Mouse (Mus musculus): Measurements from ENCODE around the gene Arid2. TPM values are rescaled to one million over a fixed set of nuclear protein-coding genes. Genes with fewer than 3 reads are reported as not detected.
A peak's percentile ranks its signal among the peaks of the same experiment; 100 is the strongest.

Gene Arid2
- total RNA-seq, 2 experiments from 2014 or later, result 28.5 to 39.0 TPM

DNA sequence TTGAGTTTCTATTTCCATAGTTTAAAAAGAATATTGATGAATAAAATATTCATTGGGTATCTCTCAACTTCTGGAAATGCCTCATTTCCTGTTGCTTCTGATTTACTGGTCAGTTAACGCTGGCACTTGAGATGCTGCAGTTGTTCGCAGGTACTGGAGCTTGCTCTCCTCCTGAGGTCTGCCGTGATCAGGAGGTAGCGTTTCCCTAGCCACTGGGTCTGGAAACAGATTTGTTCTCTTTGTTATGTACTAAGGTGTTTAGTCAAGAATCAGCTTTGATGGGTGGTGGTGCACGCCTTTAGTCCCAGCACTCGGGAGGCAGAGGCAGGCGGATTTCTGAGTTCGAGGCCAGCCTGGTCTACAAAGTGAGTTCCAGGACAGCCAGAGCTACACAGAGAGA lies 54.8 kb downstream of the Arid2 start:
- ATAC-seq (ENCODE audit: poor library complexity, severe bottlenecking), result no peak

- no peak for ATAC-seq (ENCODE audit: poor library complexity, severe bottlenecking)
Observed at GRCm38 (mm10) chr15:96342871-96343270, 55.6 kb downstream of the Arid2 start.

- ATAC-seq (ENCODE audit: poor library complexity, severe bottlenecking), result 0 out of 2 replicates have a peak, but pooled peaks have one; percentile 40
Observed at GRCm38 (mm10) chr15:96344591-96345285, 57.4 kb downstream of the Arid2 start.

- no peak for ATAC-seq (ENCODE audit: poor library complexity, severe bottlenecking)
Observed at GRCm38 (mm10) chr15:96345312-96345849, 58.1 kb downstream of the Arid2 start.

- ATAC-seq (ENCODE audit: poor library complexity, severe bottlenecking), result no peak
Observed at GRCm38 (mm10) chr15:96351432-96351831, 64.1 kb downstream of the Arid2 start.

- ATAC-seq (ENCODE audit: poor library complexity, severe bottlenecking), result no peak
Observed at GRCm38 (mm10) chr15:96358871-96359270, 71.6 kb downstream of the Arid2 start.

- ATAC-seq (ENCODE audit: poor library complexity, severe bottlenecking), result no peak
Observed at GRCm38 (mm10) chr15:96360614-96361013, 73.3 kb downstream of the Arid2 start.

- ATAC-seq (ENCODE audit: poor library complexity, severe bottlenecking), result no peak
Observed at GRCm38 (mm10) chr15:96365351-96365750, 78.0 kb downstream of the Arid2 start.

GRCm38 (mm10) chr15:96366176-96366963 lies 79.1 kb downstream of the Arid2 start:
- no peak for ATAC-seq (ENCODE audit: poor library complexity, severe bottlenecking)

GRCm38 (mm10) chr15:96371311-96371710 lies 84.0 kb downstream of the Arid2 start:
- no peak for ATAC-seq (ENCODE audit: poor library complexity, severe bottlenecking)

DNA sequence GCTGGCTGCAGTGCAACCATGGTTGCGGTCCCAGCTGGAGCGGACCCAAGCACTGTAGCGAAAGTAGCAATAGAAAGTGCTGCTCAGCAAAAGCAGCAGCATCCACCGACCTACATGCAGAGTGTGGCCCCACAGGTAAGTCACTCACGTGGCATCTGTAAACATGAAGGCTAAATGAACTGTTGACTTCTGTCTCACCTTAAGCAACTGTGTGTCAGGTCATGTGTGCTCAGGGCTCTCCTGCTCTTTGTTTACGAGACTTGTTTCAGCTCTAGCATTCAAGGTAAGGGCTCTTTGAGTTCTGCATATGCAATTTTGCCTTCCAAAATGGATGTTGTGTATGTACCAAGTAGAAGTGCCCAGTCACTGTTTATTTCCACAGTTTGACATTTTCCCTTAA lies 85.3 kb downstream of the Arid2 start:
- no peak for ATAC-seq (ENCODE audit: poor library complexity, severe bottlenecking)

DNA sequence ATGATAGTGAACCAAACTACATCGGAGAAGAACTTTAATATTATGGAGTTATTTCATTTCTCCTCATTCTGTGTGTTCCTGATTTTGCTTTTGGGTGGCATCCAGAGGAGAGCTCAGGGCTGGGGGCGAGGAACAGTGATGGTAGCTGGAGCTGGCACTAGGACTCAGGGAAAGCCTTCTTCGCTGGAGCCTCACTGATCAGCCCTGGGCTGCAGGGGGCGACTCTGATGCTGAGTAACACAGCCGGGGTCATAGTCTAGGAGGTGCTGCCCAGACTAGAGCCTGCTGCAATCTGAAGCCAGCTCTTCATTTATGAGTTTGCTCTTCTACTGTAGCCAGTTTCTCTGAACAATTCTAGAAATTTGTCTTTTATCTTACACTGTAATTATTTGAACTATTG lies 85.8 kb downstream of the Arid2 start:
- ATAC-seq (ENCODE audit: poor library complexity, severe bottlenecking), result no peak

DNA sequence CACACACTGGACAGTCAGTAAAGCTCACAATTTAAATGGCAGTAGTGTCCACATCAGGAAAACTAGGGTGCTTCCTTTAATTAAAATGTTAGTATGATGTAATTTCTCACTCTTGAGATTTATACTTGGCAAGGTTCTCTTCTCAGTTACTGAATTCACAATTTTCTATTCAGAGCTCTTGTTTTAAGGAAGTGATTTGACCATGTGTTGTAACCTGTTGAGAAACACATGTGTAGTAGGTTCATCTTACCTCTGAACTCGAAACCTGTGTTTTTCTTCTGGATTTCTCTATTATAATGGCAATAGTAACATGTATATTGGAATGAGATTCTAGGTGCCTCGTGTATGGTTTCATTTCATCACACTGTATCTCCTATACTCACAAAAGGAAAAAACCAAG lies 88.9 kb downstream of the Arid2 start:
- ATAC-seq (ENCODE audit: poor library complexity, severe bottlenecking), result peak; percentile 61

- ATAC-seq (ENCODE audit: poor library complexity, severe bottlenecking), result peak; percentile 86
Observed at GRCm38 (mm10) chr15:96377263-96377662, 89.9 kb downstream of the Arid2 start.

DNA sequence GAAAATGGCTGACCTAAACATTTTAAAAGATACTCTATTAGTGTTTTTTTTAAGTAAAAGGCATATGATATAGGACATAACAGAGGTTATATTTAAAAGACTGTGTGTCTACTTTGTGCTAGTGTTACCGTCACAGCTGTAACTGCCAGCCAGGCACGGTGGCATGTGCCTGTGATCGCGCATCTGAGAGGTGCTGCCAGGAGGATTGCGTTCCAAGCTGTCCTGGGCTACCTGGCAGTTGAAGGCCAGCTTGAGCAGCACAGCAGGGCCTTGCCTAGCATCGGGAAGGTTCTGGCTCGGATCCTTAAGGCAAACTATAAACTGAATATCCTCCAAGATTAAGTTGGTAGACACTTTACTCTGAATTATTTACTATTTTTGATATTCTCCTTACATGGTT lies 90.4 kb downstream of the Arid2 start:
- no peak for ATAC-seq (ENCODE audit: poor library complexity, severe bottlenecking)

- no peak for ATAC-seq (ENCODE audit: poor library complexity, severe bottlenecking)
Observed at GRCm38 (mm10) chr15:96382223-96382622, 94.9 kb downstream of the Arid2 start.

- no peak for ATAC-seq (ENCODE audit: poor library complexity, severe bottlenecking)
Observed at GRCm38 (mm10) chr15:96388565-96388964, 101.2 kb downstream of the Arid2 start.

DNA sequence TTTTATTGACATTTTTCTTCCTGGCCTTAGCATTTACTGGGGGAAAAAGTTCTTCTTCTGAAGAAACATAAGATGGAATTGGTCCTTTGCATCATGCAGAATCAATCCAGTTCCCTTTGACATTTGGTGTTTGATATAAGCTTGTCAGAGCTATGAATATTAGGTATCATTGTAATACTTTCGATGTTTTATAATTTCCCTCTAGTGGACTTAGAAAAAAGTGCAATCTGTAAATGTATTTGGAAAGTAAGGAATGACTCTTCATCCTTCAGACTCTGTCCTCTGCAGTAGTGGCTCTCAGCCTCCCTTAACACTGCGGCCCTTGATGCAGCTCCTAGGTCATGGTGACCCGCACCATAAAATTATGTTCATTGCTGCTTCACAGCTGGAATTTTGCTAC lies 105.6 kb downstream of the Arid2 start:
- no peak for ATAC-seq (ENCODE audit: poor library complexity, severe bottlenecking)

DNA sequence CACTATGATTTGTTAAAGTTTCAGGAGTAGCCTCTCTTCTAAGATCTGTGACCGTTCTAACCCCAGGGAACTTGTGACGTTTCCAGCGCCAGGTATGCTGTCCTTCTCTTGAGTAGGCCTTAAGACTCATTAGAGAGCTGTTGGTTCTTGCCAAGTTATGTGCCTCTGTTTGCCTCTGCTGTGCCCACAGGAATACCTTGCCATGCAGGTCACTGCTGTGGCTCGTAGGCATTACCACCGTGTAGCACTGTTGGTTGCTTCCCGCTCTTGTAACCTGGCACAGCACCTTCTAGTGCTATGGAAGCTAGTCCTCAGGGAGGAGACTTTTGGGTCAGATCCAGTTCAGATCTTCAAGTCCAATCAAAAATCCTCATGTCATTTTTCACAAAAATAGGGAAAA lies 107.8 kb downstream of the Arid2 start:
- no peak for ATAC-seq (ENCODE audit: poor library complexity, severe bottlenecking)

- ATAC-seq (ENCODE audit: poor library complexity, severe bottlenecking), result no peak
Observed at GRCm38 (mm10) chr15:96396641-96397344, 109.5 kb downstream of the Arid2 start.

DNA sequence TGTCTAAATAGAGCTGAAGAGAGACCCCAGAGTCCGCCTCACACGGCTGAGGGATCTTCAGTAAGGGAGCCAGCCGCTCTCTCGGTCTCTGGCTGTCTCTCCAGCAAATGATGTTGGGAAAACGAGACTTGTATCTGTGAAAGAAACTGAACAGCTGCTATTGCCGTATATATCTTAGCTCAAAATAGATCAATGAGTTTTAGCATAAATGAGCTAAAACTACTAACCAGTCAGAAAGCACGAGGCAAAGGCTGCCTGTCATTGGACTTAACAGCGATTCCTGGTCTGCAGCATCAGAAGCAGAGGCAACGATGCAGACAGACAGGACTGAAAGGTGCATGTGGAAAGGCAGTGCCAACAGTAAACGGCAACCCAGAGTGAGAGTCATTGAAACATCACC lies 111.0 kb downstream of the Arid2 start:
- no peak for ATAC-seq (ENCODE audit: poor library complexity, severe bottlenecking)
